Mouse (Mus musculus) erythroblast, embryonic 14.5 days (primary cell): ENCODE measurements around the gene Slc16a4. TPM values are rescaled to one million over a fixed set of nuclear protein-coding genes. Genes with fewer than 3 reads are reported as not detected.

ENCODE experiments used
- H3K27me3 ChIP-seq: 2 replicates; pipeline ENCODE4 v1.6.1; 2012; ENCODE audit warnings: inconsistent platforms; ENCODE audit not compliant: control insufficient read depth
- H3K36me3 ChIP-seq: 2 replicates; pipeline ENCODE4 v1.6.1; 2012; ENCODE audit warnings: mild to moderate bottlenecking, inconsistent platforms; ENCODE audit not compliant: control insufficient read depth
- H3K4me1 ChIP-seq: 2 replicates; pipeline ENCODE4 v1.6.1; 2012; ENCODE audit warnings: inconsistent platforms; ENCODE audit not compliant: control insufficient read depth
- H3K4me3 ChIP-seq: replicated peaks from 2 replicates; pipeline ENCODE3; 2012; ENCODE audit warnings: moderate library complexity, mild to moderate bottlenecking, inconsistent platforms
- H3K9me3 ChIP-seq: 2 replicates; pipeline ENCODE4 v1.6.1; 2012; ENCODE audit warnings: low read length, inconsistent platforms, mixed read lengths; ENCODE audit not compliant: control insufficient read depth
- GATA1 ChIP-seq: IDR thresholded peaks from 2 replicates; pipeline ENCODE4 v1.6.1; 2012; ENCODE audit warnings: low read length, inconsistent platforms, mixed read lengths
- TAL1 ChIP-seq: IDR thresholded peaks from 3 replicates; pipeline ENCODE4 v1.6.1; 2012; ENCODE audit warnings: low read length, inconsistent platforms, mixed read lengths
- polyA plus RNA-seq: library from polyadenylated mRNA; stranded (reverse); fragments of >175 nt; gene quantifications from 2 replicates; pipeline ENCODE4 v1.2.3, GENCODE M21; 2012

Gene Slc16a4
- polyA plus RNA-seq, result not detected in 2 replicates

DNA sequence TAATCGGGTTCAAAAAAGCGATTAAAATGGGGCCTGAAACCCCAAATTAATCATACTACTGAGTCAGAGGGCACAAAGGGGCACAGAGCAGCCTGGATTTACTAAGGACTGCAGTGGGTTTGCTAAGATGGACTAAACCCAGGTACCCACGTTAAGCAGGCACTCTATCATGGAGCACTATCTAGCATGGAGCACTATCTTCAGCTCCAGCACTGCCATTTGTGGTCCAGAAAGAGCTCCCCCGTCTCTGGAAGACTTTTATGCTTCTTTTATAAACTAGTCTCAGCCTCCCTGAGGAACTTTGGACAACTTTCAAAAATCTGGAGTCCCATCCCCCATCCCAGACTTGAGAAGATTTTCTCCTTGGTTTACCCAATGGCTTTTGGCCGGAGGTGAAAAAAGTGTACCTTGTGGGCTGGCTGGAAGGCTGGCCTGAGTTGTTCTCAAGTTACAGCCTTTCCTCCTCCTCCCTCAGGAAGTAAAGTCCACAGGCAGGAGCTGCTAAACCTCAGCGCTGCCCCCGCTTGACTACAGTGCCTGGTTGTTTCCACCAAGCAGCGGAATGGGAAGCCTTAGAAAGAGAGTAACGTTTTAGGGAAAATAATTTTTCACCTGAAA, at the start of gene Slc16a4:
Gene Slc16a4, plus strand, starts transcription at position 467 of the 618 bp plus-strand sequence.
- H3K4me1 ChIP-seq, result no peaks in the 10 kb centered on the region
- no peaks in the 10 kb centered on the region for H3K27me3 ChIP-seq
- peaks cover 12% of the 10 kb centered on the region for H3K36me3 ChIP-seq
- H3K4me3 ChIP-seq, result no peak within 1 kb of the TSS
- TF ChIP-seq GATA1 (no peak), TAL1 (no peak)
- H3K9me3 ChIP-seq, result no peaks in the 10 kb centered on the region

DNA sequence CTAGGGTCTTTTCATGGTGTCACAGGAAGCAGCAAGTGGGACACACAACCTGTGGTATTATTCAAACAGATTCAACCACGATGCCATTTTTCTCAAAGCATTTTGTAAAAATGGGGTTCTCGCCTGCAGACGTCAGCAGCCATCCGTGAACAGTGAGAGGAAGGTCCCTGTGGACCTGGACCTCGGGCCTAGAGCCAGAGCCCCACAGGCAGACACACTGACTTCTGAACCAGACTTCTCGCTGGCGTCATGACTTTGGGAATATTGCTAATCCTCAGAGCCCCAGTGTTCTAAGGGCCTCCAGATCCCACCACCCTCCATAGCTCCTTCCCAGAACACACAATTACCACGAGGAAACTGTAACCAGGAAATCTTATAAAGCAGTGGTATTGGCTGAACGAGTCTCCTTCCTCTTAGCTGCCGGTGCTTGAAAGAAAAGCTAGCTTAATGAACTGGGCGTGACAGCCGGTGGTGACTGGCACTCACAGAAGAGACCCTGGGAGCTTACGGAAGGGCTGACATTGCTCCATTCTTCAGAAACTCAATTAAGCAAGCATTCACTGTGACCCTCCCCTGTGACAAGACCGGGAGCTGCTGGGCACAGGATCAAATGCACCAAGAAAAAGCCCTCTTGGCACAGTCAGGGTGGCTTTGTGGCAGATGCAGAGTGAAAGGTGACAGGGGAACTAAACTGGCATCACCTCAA, 49.5 kb upstream of the Slc16a4 start:
- no peaks in the 10 kb centered on the region for H3K27me3 ChIP-seq
- H3K4me3 ChIP-seq, result no peak overlapping the region
- H3K9me3 ChIP-seq, result no peaks in the 10 kb centered on the region
- no peaks in the 10 kb centered on the region for H3K4me1 ChIP-seq
- H3K36me3 ChIP-seq, result no peaks in the 10 kb centered on the region
- TF ChIP-seq GATA1, result no peak

DNA sequence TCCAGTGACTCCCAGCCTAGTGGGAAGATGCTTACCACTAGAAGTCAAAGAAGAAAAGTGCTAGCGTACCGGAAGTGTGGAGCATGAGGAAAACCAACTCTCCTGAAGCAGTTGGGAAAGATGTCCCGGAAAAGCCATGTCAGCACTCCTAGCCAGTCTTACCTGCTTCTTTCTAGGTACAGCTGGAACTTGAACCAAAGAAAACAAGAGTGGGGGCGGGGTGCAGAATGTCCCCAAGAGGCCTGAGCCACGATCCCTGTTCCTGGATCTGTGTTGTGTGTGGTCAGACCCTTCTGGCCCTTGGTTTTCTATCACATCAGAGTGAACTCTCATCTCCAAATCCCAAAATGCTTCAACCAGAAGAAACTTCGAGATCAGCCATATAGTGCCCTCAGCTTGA, 44.2 kb upstream of the Slc16a4 start:
- H3K9me3 ChIP-seq, result no peaks in the 10 kb centered on the region
- H3K27me3 ChIP-seq, result no peaks in the 10 kb centered on the region; the same call in 1 of the 2 replicates
- no peaks in the 10 kb centered on the region for H3K36me3 ChIP-seq
- TF ChIP-seq TAL1, result no peak
- no peak for TF ChIP-seq GATA1
- no peak overlapping the region for H3K4me3 ChIP-seq
- no peaks in the 10 kb centered on the region for H3K4me1 ChIP-seq

DNA sequence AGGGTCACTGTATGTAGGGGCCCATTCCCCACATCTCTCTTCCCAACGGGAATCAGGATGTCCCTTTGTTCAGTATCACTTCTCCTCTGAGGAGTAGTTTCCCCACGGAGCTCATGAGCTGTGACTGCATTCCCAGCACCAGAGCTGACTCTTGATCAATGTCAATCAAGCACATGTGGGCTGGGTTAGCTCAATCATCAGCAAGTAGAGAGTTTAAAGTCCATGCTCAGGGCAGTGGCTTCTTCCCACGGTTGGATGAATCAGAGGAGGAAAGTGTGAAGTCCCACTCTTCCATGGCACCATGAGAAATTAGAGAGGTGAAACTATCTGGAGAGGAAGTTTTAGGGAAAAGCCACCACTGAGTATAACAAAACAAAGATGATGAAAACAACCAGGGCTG, 42.0 kb upstream of the Slc16a4 start:
- H3K4me1 ChIP-seq, result no peaks in the 10 kb centered on the region
- H3K27me3 ChIP-seq, result peaks cover 2% of the 10 kb centered on the region; the same call in 1 of the 2 replicates
- no peaks in the 10 kb centered on the region for H3K9me3 ChIP-seq
- no peak overlapping the region for H3K4me3 ChIP-seq
- no peaks in the 10 kb centered on the region for H3K36me3 ChIP-seq
- TF ChIP-seq TAL1 (no peak), GATA1 (no peak)

DNA sequence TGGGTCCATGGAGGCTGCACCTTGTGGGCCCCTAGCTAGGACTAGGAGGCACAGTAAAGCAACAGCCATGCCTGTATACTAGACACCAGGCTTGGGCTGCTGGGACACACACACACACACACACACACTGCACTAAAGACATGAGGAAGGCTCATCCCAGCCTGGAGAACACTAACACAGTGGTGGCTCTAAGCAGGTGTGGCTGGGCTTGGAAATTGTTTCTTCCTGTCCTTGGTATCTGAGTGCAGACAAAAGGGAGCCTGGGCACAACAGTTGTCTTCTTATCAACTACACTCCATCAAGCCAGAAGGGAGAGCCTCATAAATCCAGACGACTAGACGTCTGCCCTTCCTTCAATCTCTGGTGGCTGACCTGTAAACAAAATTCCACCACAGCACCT, 40.7 kb upstream of the Slc16a4 start:
- Histone ChIP-seq H3K4me1 (no peaks in the 10 kb centered on the region), H3K27me3 (peaks cover 2% of the 10 kb centered on the region; the same call in 1 of the 2 replicates), H3K4me3 (no peak overlapping the region), H3K9me3 (no peaks in the 10 kb centered on the region), H3K36me3 (no peaks in the 10 kb centered on the region)
- TF ChIP-seq TAL1 (no peak), GATA1 (no peak)

DNA sequence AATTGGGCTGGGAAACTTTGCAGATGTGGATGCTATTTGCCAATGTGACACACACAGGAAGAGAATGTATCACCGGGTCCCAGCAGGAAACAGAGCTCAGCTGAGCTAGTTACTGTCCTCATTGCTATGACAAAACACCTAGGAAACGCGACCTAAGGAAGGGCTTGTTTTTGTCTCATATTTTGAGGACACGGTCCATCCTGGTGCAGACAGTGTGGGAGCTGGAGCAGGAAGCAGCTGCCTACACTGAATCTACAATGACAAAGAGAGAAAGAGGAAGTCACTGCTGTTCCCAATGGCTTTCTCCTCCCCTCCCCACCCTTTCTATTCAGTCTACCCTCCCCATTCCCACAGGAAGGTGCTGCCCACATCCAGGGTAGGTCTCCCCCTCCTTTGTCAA, 39.0 kb upstream of the Slc16a4 start:
- H3K27me3 ChIP-seq, result peaks cover 2% of the 10 kb centered on the region; the same call in 1 of the 2 replicates
- no peak overlapping the region for H3K4me3 ChIP-seq
- no peaks in the 10 kb centered on the region for H3K9me3 ChIP-seq
- no peaks in the 10 kb centered on the region for H3K4me1 ChIP-seq
- no peaks in the 10 kb centered on the region for H3K36me3 ChIP-seq
- TF ChIP-seq TAL1 (no peak), GATA1 (no peak)

DNA sequence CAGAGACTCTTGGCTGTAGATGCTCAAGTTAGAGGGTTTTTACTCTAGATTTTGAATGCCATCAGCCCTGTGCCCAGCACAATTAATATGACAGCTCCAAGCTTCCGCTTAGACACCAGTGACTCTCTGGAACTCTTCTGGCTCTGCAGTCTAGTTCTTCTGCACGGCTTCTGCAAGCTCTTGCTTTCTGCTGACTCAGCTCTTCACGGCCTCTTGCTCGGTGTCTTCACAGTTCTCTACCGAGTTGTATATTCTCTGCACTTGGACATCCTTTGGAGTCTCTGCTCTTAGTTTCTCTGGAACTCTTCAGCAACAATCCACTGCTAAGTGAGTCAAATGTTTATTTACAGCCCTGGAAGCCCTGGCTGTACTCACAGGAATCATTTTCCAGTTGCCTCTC, 37.1 kb upstream of the Slc16a4 start:
- Histone ChIP-seq H3K4me3 (no peak overlapping the region), H3K4me1 (no peaks in the 10 kb centered on the region), H3K27me3 (peaks cover 2% of the 10 kb centered on the region; the same call in 1 of the 2 replicates), H3K9me3 (no peaks in the 10 kb centered on the region), H3K36me3 (no peaks in the 10 kb centered on the region)
- TF ChIP-seq TAL1 (no peak), GATA1 (no peak)

DNA sequence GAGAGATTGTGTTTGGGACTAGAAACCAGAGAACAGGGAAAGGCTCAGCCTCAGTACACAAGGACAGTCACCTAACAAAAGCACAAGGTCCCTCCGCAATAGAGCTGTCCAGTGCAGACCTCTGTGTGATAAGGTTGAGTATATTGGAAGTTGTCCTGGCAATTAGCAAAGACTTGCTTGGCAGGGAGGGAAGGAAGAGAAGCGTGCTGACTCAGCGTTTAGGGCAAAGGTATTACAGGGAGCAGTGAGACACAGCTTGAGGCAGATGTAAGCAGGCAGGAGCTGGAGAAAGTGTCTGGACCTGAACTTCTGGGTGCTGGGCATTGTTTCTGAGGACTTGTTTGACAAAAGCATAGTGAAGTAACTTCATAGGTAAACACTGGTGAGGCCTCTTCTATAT, 35.0 kb upstream of the Slc16a4 start:
- H3K9me3 ChIP-seq, result no peaks in the 10 kb centered on the region
- H3K4me3 ChIP-seq, result no peak overlapping the region
- TF ChIP-seq TAL1, result no peak
- no peak for TF ChIP-seq GATA1
- H3K36me3 ChIP-seq, result no peaks in the 10 kb centered on the region
- peaks cover 2% of the 10 kb centered on the region; the same call in 1 of the 2 replicates for H3K27me3 ChIP-seq
- H3K4me1 ChIP-seq, result no peaks in the 10 kb centered on the region

DNA sequence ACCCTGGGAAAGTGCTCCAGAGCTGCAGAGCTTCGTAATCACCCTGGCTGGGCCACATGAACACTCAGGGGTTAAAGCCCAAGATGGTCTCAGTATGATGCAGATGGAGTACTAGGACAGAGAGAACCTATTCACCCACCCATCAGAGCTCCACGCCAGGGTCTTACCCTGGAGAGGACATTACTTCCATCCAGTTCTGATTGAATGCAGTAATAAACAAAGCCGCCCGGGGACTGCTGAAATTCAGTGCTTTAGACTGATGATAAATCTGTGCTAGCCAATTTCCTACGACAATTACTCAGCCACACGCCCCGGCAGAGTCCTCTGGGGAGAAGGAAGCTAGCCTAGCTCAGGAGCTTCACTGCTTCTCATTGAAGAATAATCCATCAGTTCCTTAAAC, 34.3 kb upstream of the Slc16a4 start:
- TF ChIP-seq GATA1 (no peak), TAL1 (no peak)
- no peak overlapping the region for H3K4me3 ChIP-seq
- H3K27me3 ChIP-seq, result peaks cover 2% of the 10 kb centered on the region; the same call in 1 of the 2 replicates
- H3K4me1 ChIP-seq, result no peaks in the 10 kb centered on the region
- no peaks in the 10 kb centered on the region for H3K9me3 ChIP-seq
- H3K36me3 ChIP-seq, result no peaks in the 10 kb centered on the region

DNA sequence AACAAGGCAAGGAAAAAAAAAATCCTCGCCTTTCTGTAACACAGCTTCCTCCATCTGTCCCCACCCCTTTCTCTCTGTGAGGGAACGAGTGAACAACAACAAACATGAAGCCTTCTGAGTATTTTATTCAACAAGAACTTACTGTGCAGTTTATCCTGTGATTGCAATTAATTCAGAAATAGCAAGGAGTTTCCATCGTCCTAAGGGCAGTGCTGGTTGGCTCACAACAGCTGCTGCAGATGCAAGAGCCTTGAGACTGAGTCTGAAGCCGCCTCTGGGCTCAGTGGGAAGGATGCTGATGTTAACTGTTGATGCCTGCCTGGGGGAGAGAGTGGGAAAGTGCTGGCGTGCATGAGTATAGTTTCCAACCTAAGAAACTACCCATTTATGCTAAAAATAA, 33.1 kb upstream of the Slc16a4 start:
- Histone ChIP-seq H3K4me3 (no peak overlapping the region), H3K9me3 (no peaks in the 10 kb centered on the region), H3K36me3 (no peaks in the 10 kb centered on the region), H3K4me1 (no peaks in the 10 kb centered on the region), H3K27me3 (no peaks in the 10 kb centered on the region)
- TF ChIP-seq TAL1 (no peak), GATA1 (no peak)
